Mouse (Mus musculus): ENCODE measurements around the gene Map4k1. TPM values are rescaled to one million over a fixed set of nuclear protein-coding genes. Genes with fewer than 3 reads are reported as not detected.

Gene Map4k1
- total RNA-seq (2021) (1 to 10 TPM in 1 of 2 experiments, under 1 TPM in 1; 0.91 to 1.1 TPM), polyA plus RNA-seq (2012; rRNA removed) (2.7 and 3.4 TPM in 2 replicates)
- long read RNA-seq, partial matches to known transcripts = 1 of 2 reads
- long read RNA-seq, other reads (novel, unspliced or antisense) = 1 of 2 reads

- TF ChIP-seq CTCF (IDR thresholded peaks at IDR 0.05) (0 out of 2 replicates have a peak, but pooled peaks have one; percentile 3), POLR2A (IDR thresholded peaks at IDR 0.05; ENCODE audit: insufficient read depth, low read depth, low read length) (peak; percentile 89), EP300 (IDR thresholded peaks at IDR 0.05; ENCODE audit: insufficient read depth, low read depth, low read length) (peak; percentile 78; the same call in 1 of the 2 replicates)
- peak within 1 kb of the TSS; percentile 83 for H3K4me3 ChIP-seq
- H3K27ac ChIP-seq = peak within 1 kb of the TSS; percentile 89
- H3K27me3 ChIP-seq (ENCODE audit: control insufficient read depth, insufficient read depth, low read length) = no peaks in the 10 kb centered on the region
- intact Hi-C loops (cut with DNase I) = loop anchor here (5.0 kb wide), 3 partner anchors 196 to 321 kb away; partner anchors contain the start of genes Dpf1, Nfkbib and Sirt2
- under 1% methylated on average over 36 of the region's 36 CpGs for WGBS
- H3K4me1 ChIP-seq (ENCODE audit: control insufficient read depth, insufficient read depth, low read length) = peaks cover 5% of the 10 kb centered on the region
- peak; percentile 91 to 97 for DNase-seq
- H3K9ac ChIP-seq (ENCODE audit: low read depth, low read length) = peak within 1 kb of the TSS; percentile 64
- H3K79me2 ChIP-seq (replicated peaks; ENCODE audit: control insufficient read depth, insufficient read depth, low read length) = no peaks in the 10 kb centered on the region
- no peaks in the 10 kb centered on the region for H3K36me3 ChIP-seq (ENCODE audit: control insufficient read depth, insufficient read depth, low read length)
These were observed at the start of gene Map4k1, which contains the start of gene Eif3k for GRCm38 (mm10) chr7:28981651-28982273. TSS of gene Map4k1 (plus strand) at chr7:28982050. TSS of gene Eif3k (minus strand) at chr7:28981864.

GRCm38 (mm10) chr7:28932421-28933041 lies 49.3 kb upstream of the Map4k1 start:
- peak overlapping the region; percentile 38 for H3K27ac ChIP-seq
- no peak overlapping the region for H3K4me3 ChIP-seq
- DNase-seq = peak; percentile 53 to 64
- H3K79me2 ChIP-seq (replicated peaks; ENCODE audit: control insufficient read depth, insufficient read depth, low read length) = peaks cover 8% of the 10 kb centered on the region
- peaks cover 48% of the 10 kb centered on the region for H3K4me1 ChIP-seq (ENCODE audit: control insufficient read depth, insufficient read depth, low read length)
- TF ChIP-seq POLR2A (IDR thresholded peaks at IDR 0.05; ENCODE audit: insufficient read depth, low read depth, low read length) (no peak), EP300 (IDR thresholded peaks at IDR 0.05; ENCODE audit: insufficient read depth, low read depth, low read length) (0 out of 2 replicates have a peak, but pooled peaks have one; percentile 3)
- intact Hi-C loops (cut with DNase I) = no loop called here
- H3K9ac ChIP-seq (ENCODE audit: low read depth, low read length) = no peak overlapping the region
- H3K27me3 ChIP-seq (ENCODE audit: control insufficient read depth, insufficient read depth, low read length) = no peaks in the 10 kb centered on the region
- H3K36me3 ChIP-seq (ENCODE audit: control insufficient read depth, insufficient read depth, low read length) = peaks cover 20% of the 10 kb centered on the region
- WGBS = 45% methylated on average over 6 of the region's 6 CpGs

GRCm38 (mm10) chr7:28933825-28934224 lies 48.0 kb upstream of the Map4k1 start:
- H3K79me2 ChIP-seq (replicated peaks; ENCODE audit: control insufficient read depth, insufficient read depth, low read length) = peaks cover 8% of the 10 kb centered on the region
- H3K9ac ChIP-seq (ENCODE audit: low read depth, low read length) = no peak overlapping the region
- intact Hi-C loops (cut with DNase I) = no loop called here
- WGBS = 76% methylated on average over 2 of the region's 2 CpGs
- TF ChIP-seq EP300 (IDR thresholded peaks at IDR 0.05; ENCODE audit: insufficient read depth, low read depth, low read length) (no peak), POLR2A (IDR thresholded peaks at IDR 0.05; ENCODE audit: insufficient read depth, low read depth, low read length) (no peak), CTCF (IDR thresholded peaks at IDR 0.05) (no peak)
- H3K27me3 ChIP-seq (ENCODE audit: control insufficient read depth, insufficient read depth, low read length) = no peaks in the 10 kb centered on the region
- no peak for DNase-seq
- H3K4me3 ChIP-seq = no peak overlapping the region
- H3K27ac ChIP-seq = no peak overlapping the region
- peaks cover 26% of the 10 kb centered on the region for H3K36me3 ChIP-seq (ENCODE audit: control insufficient read depth, insufficient read depth, low read length)
- H3K4me1 ChIP-seq (ENCODE audit: control insufficient read depth, insufficient read depth, low read length) = peaks cover 50% of the 10 kb centered on the region

DNA sequence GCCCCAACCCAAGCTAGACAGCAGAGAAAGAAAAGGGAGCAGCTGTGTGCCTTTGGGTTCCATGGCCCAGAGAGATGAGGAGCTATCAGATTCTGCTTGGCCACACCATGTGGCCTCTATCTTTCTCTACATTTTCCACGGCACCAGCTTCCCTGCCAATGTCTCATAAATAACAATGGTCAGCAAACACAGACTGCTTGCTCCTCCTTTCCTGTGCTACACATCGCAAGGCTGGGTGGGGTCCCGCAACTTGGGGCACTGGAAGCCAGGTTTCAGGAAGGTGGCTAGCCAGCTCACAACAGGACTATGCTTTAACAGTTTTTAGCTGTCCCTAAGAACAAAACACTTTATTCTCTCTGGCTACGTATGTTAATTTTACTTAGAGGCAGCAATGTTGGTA lies 45.1 kb upstream of the Map4k1 start:
- peaks cover 11% of the 10 kb centered on the region for H3K79me2 ChIP-seq (replicated peaks; ENCODE audit: control insufficient read depth, insufficient read depth, low read length)
- no peak overlapping the region for H3K4me3 ChIP-seq
- peaks cover 53% of the 10 kb centered on the region for H3K4me1 ChIP-seq (ENCODE audit: control insufficient read depth, insufficient read depth, low read length)
- H3K9ac ChIP-seq (ENCODE audit: low read depth, low read length) = peak overlapping the region; percentile 40; the same call in 1 of the 2 replicates
- peak in 1 of 2 experiments; percentile 53 for DNase-seq
- whole genome bisulfite sequencing = 35% methylated on average over 4 of the region's 4 CpGs
- TF ChIP-seq EP300 (IDR thresholded peaks at IDR 0.05; ENCODE audit: insufficient read depth, low read depth, low read length) = peak; percentile 67; the same call in 1 of the 2 replicates
- TF ChIP-seq CTCF (IDR thresholded peaks at IDR 0.05) = no peak
- intact Hi-C loops (cut with DNase I) = loop anchor here (5.0 kb wide), 1 partner anchor 36 kb away; no protein-coding TSS in a partner anchor
- H3K27me3 ChIP-seq (ENCODE audit: control insufficient read depth, insufficient read depth, low read length) = no peaks in the 10 kb centered on the region
- peaks cover 40% of the 10 kb centered on the region for H3K36me3 ChIP-seq (ENCODE audit: control insufficient read depth, insufficient read depth, low read length)
- peak overlapping the region; percentile 82 for H3K27ac ChIP-seq

GRCm38 (mm10) chr7:28938654-28939053 lies 43.2 kb upstream of the Map4k1 start:
- Histone ChIP-seq H3K4me3 (no peak overlapping the region), H3K27me3 (ENCODE audit: control insufficient read depth, insufficient read depth, low read length) (no peaks in the 10 kb centered on the region), H3K4me1 (ENCODE audit: control insufficient read depth, insufficient read depth, low read length) (peaks cover 56% of the 10 kb centered on the region), H3K36me3 (ENCODE audit: control insufficient read depth, insufficient read depth, low read length) (peaks cover 52% of the 10 kb centered on the region), H3K79me2 (replicated peaks; ENCODE audit: control insufficient read depth, insufficient read depth, low read length) (peaks cover 11% of the 10 kb centered on the region), H3K9ac (ENCODE audit: low read depth, low read length) (peak overlapping the region; percentile 28; the same call in 1 of the 2 replicates), H3K27ac (peak overlapping the region; percentile 82)
- DNase-seq = no peak
- intact Hi-C loops (cut with DNase I) = loop anchor here (5.0 kb wide), 1 partner anchor 34 kb away; no protein-coding TSS in a partner anchor
- WGBS = 41% methylated on average over 4 of the region's 4 CpGs
- peak; percentile 46; the same call in 1 of the 2 replicates for TF ChIP-seq EP300 (IDR thresholded peaks at IDR 0.05; ENCODE audit: insufficient read depth, low read depth, low read length)
- no peak for TF ChIP-seq POLR2A (IDR thresholded peaks at IDR 0.05; ENCODE audit: insufficient read depth, low read depth, low read length)
- TF ChIP-seq CTCF (IDR thresholded peaks at IDR 0.05) = peak; percentile 65

Data from heart, adult 2 months (tissue).